Mouse (Mus musculus) embryonic facial prominence, embryonic 12.5 days (tissue): ENCODE data around the gene Tspoap1. TPM values are rescaled to one million over a fixed set of nuclear protein-coding genes. Genes with fewer than 3 reads are reported as not detected.

Experiments used
- microRNA counts: library from miRNA; unstranded; fragments of <30 nt; microRNA quantifications from one replicate; lab custom pipeline; 2017
- microRNA-seq: library from miRNA; unstranded; fragments of <30 nt; microRNA quantifications from one replicate; pipeline ENCODE4, GENCODE M21; 2017
- polyA plus RNA-seq: library from polyadenylated mRNA; unstranded; fragments of >200 nt; fragmentation: Nextera tagmentation; extraction: Ambion mirVana; gene quantifications from 2 replicates; pipeline ENCODE4 v1.2.1, GENCODE M21; 2016

Gene Tspoap1
- polyA plus RNA-seq, 1 experiment from 2014 or later: 5.1 TPM

MicroRNAs encoded within 50 kb of the gene (microRNA counts, 519-probe panel; counts per million panel counts)
- 3,803 counts per million, percentile 76 among the panel's probes with 10 or more counts for microRNA mmu-miR-142-3p (lab: Ali Mortazavi, UCI)
- 4,642 counts per million, percentile 84 among the panel's probes with 10 or more counts for microRNA mmu-miR-142-5p (lab: Ali Mortazavi, UCI)

Small RNA genes within 50 kb of the gene (microRNA-seq; reads per million reads assigned to microRNA genes)
- gene Mir142: not detected
- not detected for gene Mir142b

Other genes starting within 250 kb of the Tspoap1 start
- gene Gm11492, start 193.9 kb upstream of the Tspoap1 start, polyA plus RNA-seq: not detected in 2 replicates
- 13.3 TPM in 2 replicates for gene Sept4, start 191.6 kb upstream of the Tspoap1 start, polyA plus RNA-seq
- gene Mtmr4, start 168.4 kb upstream of the Tspoap1 start, polyA plus RNA-seq: 54.9 and 58.2 TPM in 2 replicates
- 0.31 and 0.51 TPM in 2 replicates for gene Hsf5, start 143.4 kb upstream of the Tspoap1 start, polyA plus RNA-seq
- 4.5 and 5.5 TPM in 2 replicates for gene Rnf43, start 97.8 kb upstream of the Tspoap1 start, polyA plus RNA-seq
- gene Supt4a, start 23.0 kb upstream of the Tspoap1 start, polyA plus RNA-seq: 158 TPM in 2 replicates
- gene Mpo, start 33.0 kb downstream of the Tspoap1 start, polyA plus RNA-seq: 3.0 and 3.4 TPM in 2 replicates
- 0.56 and 0.83 TPM in 2 replicates for gene Lpo, start 67.7 kb downstream of the Tspoap1 start, polyA plus RNA-seq
- gene Mks1, start 92.7 kb downstream of the Tspoap1 start, polyA plus RNA-seq: 19.8 and 20.6 TPM in 2 replicates
- gene Epx, start 115.0 kb downstream of the Tspoap1 start, polyA plus RNA-seq: not detected in 2 replicates
- not detected in 2 replicates for gene Olfr462, start 131.7 kb downstream of the Tspoap1 start, polyA plus RNA-seq
- not detected in 2 replicates for gene Olfr463, start 136.8 kb downstream of the Tspoap1 start, polyA plus RNA-seq
- 0.10 TPM in 1 of 2 replicates, not detected in the other for gene Olfr464, start 160.4 kb downstream of the Tspoap1 start, polyA plus RNA-seq
- gene Dynll2, start 227.0 kb downstream of the Tspoap1 start, polyA plus RNA-seq: 25.5 and 28.2 TPM in 2 replicates